Mouse (Mus musculus) spleen, embryonic (tissue): ENCODE results near the gene A130010J15Rik.

Experiments used
- CTCF ChIA-PET: fragments of 350-600 bp; sonication (Branson Sonifier 250); formaldehyde crosslinking; loops from one replicate; lab custom pipeline; 2022; lab: Charles Lee

A130010J15Rik gene

GRCm38 (mm10) chr1:193197494-193198205 lies 29.8 kb downstream of the A130010J15Rik start:
- CTCF ChIA-PET: no interaction called here

GRCm38 (mm10) chr1:193198312-193198711 lies 30.5 kb downstream of the A130010J15Rik start:
- CTCF ChIA-PET: no interaction called here

DNA sequence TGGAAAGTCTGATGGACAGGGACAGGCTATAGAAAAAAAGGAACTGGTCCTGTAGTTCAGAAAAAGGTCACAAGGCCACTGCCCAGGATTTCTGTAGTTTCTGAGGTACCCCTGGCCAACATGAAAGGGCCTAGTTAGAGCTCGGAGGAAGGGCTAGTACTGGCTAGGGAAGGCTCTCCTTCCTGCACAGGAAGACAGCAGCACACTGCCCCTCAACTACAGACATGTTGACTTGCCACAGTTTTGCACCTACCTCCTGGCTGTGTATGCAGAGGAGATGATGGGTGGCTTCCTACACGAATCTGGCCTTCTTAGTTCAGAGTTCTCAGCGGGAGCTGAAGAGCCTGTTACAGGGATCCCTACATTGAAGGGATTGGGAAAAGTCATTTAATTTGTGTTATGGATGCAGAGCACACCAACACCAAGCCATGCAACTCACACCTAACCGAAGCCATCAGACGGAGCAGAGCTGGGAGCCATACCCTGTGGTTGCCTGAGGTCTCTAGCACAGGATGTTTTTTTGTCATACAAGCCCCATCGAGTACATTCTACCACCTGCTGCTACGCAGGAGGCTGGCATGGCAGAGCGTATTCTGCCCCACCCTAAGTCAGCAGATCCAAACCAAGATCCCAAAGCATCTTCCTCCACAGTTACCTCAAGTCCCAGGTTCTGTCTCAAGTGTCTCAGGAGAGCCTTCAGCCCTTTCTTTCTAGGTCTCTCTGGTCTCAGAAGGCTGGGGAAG lies 33.0 kb downstream of the A130010J15Rik start:
- CTCF ChIA-PET: interaction anchor here (0.7 kb wide), 1 partner anchor 29 kb away, joined by 3 read pairs; no protein-coding TSS in a partner anchor

- CTCF ChIA-PET: no interaction called here
Measured at GRCm38 (mm10) chr1:193201383-193201778, 33.5 kb downstream of the A130010J15Rik start, which contains the start of gene Traf3ip3. Gene Traf3ip3 (minus strand): TSS chr1:193201703.

DNA sequence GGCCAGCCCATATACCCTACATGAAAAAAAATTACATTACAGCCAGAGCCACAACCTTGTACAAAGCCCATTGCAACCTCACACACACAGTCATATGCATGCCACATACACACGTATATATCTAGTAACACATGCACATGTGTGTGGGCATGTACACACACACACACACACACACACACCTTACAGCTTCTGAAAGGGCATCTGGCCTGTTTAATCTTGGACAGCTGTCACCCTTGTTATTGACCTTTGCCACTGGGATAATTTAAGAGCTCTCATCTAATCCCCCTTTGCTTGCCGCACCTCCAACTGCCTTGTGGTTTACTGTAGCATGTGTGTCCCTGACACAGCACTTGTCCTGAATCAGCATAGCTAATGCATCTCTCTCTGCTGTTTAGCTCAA lies 36.0 kb downstream of the A130010J15Rik start:
- CTCF ChIA-PET: interaction anchor here (0.7 kb wide), 1 partner anchor 155 kb away, joined by 4 read pairs; no protein-coding TSS in a partner anchor

DNA sequence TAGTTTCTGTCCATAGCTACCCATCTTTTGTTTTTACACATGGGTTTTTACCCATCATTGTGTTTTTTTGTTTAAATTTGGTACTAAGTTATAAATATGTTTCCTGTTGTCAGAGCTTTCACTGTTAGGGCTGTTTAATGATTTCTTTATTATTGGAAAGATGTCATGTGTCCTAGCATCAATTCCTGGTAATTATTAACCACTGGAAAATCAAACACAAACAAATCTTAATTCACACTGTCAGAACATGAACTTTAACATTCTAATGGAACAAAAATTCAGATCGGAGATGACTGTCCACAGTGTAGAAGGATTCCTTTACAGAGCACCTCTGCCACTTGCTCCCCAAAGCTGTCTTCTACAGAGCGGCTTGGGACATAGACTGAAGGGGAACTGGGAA lies 37.6 kb downstream of the A130010J15Rik start:
- CTCF ChIA-PET: interaction anchor here (0.7 kb wide), 1 partner anchor 119 kb away, joined by 3 read pairs; no protein-coding TSS in a partner anchor

GRCm38 (mm10) chr1:193207503-193207902 lies 39.7 kb downstream of the A130010J15Rik start, which contains the start of gene Lamb3:
Gene Lamb3 (plus strand): TSS chr1:193207699.
- CTCF ChIA-PET: interaction anchor here (0.8 kb wide), 1 partner anchor 13 kb away, joined by 6 read pairs; no protein-coding TSS in a partner anchor

- CTCF ChIA-PET: interaction anchor here (0.7 kb wide), 1 partner anchor 42 kb away, joined by 3 read pairs; no protein-coding TSS in a partner anchor
Measured at GRCm38 (mm10) chr1:193208178-193208577, 40.3 kb downstream of the A130010J15Rik start.

- CTCF ChIA-PET: interaction anchor here (0.7 kb wide), 1 partner anchor 113 kb away, joined by 3 read pairs; no protein-coding TSS in a partner anchor
Measured at GRCm38 (mm10) chr1:193211371-193211770, 43.5 kb downstream of the A130010J15Rik start.

GRCm38 (mm10) chr1:193214053-193214452 lies 46.2 kb downstream of the A130010J15Rik start:
- CTCF ChIA-PET: no interaction called here

GRCm38 (mm10) chr1:193216000-193216399 lies 48.2 kb downstream of the A130010J15Rik start:
- CTCF ChIA-PET: no interaction called here

GRCm38 (mm10) chr1:193220408-193220807 lies 52.6 kb downstream of the A130010J15Rik start:
- CTCF ChIA-PET: interaction anchor here (0.5 to 1.3 kb wide), 2 partner anchors 13 to 91 kb away, joined by 3 to 6 read pairs; partner anchors contain the start of gene Lamb3

DNA sequence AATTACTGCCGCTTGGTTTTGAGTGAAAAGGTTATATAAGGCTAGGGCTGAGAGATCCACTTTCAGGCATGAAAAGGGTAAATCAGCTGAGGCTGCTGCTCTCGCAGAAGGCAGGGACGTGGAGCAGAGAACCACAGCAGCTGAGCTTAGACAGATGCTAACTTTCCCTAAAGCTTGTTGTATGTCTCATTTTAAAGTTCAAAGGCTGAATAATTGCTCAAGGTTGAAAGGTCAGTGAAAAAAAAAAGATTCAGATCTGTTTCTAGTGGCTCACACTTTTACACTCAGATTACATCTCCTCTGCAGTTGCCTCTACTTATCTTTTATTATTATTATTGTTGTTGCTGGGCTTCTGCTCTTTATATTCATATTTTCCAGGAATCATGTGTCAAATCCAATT lies 57.7 kb downstream of the A130010J15Rik start:
- CTCF ChIA-PET: no interaction called here

DNA sequence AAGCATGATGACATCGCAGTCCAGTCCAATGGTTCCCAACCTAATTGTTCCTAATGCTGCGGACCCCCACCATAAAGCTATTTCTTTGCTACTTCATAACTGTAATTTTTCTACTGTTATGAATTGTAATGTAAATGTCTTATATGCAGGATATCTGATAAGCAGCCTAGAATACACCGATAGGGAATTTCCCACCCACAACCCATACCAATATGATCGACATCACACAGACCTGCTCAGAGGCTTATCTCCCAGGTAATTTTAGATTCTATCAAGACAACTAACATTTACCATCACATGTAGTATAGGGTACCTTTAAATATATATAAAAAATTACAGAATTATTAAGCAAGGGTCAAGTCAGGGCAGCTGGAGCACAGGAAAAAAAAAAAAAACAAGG lies 58.3 kb downstream of the A130010J15Rik start:
- CTCF ChIA-PET: interaction anchor here (0.6 kb wide), 1 partner anchor 340 kb away, joined by 18 read pairs; no protein-coding TSS in a partner anchor

GRCm38 (mm10) chr1:193226724-193227522 lies 59.1 kb downstream of the A130010J15Rik start:
- CTCF ChIA-PET: no interaction called here
